ENCODE assay signal across 29 mouse cellular contexts in the genomic region with DNA sequence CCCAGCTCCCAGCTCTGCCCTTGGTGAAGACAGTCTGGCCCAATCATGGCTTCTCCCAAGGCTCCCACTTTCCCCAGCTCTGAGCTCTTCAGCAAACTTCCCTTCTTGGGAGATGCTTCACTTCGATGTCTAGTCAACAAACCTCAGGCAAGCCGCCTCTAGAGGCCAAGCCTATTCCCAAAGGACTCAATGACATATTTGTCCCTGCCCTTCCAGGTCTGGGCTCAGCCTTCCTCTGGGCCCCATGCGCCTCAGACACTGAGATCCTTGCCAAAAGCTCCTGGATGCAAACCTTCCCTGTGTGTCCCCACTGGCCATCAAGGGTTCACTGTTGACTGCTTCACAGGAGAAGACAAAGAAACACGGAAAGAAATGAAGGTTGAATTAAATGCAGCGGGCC. TPM values are rescaled to one million over a fixed set of nuclear protein-coding genes. Genes with fewer than 3 reads are reported as not detected.
DNase-seq lines count a peak whose midpoint lies in the region; ATAC-seq and TF ChIP-seq lines count a peak whose summit lies in the region.
"Had no signal": no experiment of that assay in that cellular context is flagged by ENCODE, and none has a peak within 500 bp of the region (broad histone marks: within the 10 kb centered on the region; RNA-seq: fewer than 3 reads in every experiment).

No protein-coding gene starts in this region.

- ATAC-seq in lung, embryonic 14.5 days (ENCODE audit: insufficient read depth), result no peak
- ATAC-seq in stomach, postnatal 0 days (ENCODE audit: low FRiP score, low TSS enrichment), result no peak
- ATAC-seq: forebrain, embryonic 15.5 days; inflammation-experienced regulatory T-cells, adult 6 months; midbrain, embryonic 16.5 days had no signal

- H3K27ac ChIP-seq in heart, embryonic 10.5 days, result peak overlapping the region; percentile 82; the same call in 1 of the 2 replicates
- peak overlapping the region; percentile 21; the same call in 1 of the 2 replicates for H3K27ac ChIP-seq in lung, embryonic 14.5 days (ENCODE audit: low read depth)
- 0 out of 2 replicates have a peak overlapping the region, but pooled peaks have one; percentile 8 for H3K27ac ChIP-seq in stomach, postnatal 0 days (replicated peaks)
- H3K27ac ChIP-seq: embryonic facial prominence, embryonic 13.5 days; forebrain, embryonic 10.5 days; forebrain, embryonic 15.5 days; hindbrain, embryonic 15.5 days; liver, embryonic 14.5 days had no signal

- H3K4me2 ChIP-seq in lung, embryonic 14.5 days, result no peak overlapping the region
- no peak overlapping the region for H3K4me2 ChIP-seq in stomach, postnatal 0 days (replicated peaks; ENCODE audit: low read depth)
- H3K4me2 ChIP-seq: embryonic facial prominence, embryonic 13.5 days; forebrain, embryonic 15.5 days; heart, embryonic 13.5 days; hindbrain, embryonic 15.5 days; stomach, embryonic 15.5 days had no signal

- H3K4me1 ChIP-seq in heart, embryonic 10.5 days, result peaks cover 100% of the 10 kb centered on the region
- H3K4me1 ChIP-seq in lung, embryonic 14.5 days (ENCODE audit: insufficient read depth), result peaks cover 76% of the 10 kb centered on the region
- H3K4me1 ChIP-seq in stomach, postnatal 0 days (replicated peaks; ENCODE audit: control insufficient read depth, insufficient read depth), result peaks cover 27% of the 10 kb centered on the region

- no peak for TF ChIP-seq EP300 in stomach, postnatal 0 days (optimal IDR thresholded peaks at IDR 0.05)

- 88% methylated on average over 5 of the region's 5 CpGs for WGBS in heart, embryonic 10.5 days
- 82% methylated on average over 5 of the region's 5 CpGs for WGBS in lung, embryonic 14.5 days
- WGBS in stomach, postnatal 0 days, result 84% methylated on average over 5 of the region's 5 CpGs

- peak; percentile 21 for DNase-seq in adrenal gland, postnatal 14 days
- no peak for DNase-seq in adrenal gland, adult (ENCODE audit: inconsistent age in 2 of 2, low spot score in 1 of 2)
- DNase-seq in heart, embryonic 10.5 days (ENCODE audit: low spot score), result no peak
- DNase-seq in heart, adult 8-10 months (ENCODE audit: low spot score), result no peak
- no peak for DNase-seq in lung, embryonic 14.5 days
- DNase-seq in lung, postnatal 14 days, result no peak
- no peak for DNase-seq in stomach, postnatal 0 days (ENCODE audit: low spot score)
- DNase-seq: adrenal gland, postnatal 25 days; cerebellum, adult 11-12 months; cerebellum, adult 9-11 months; embryo, embryonic 11 days; kidney, adult 11 months; kidney, postnatal 10 days; layer of hippocampus, adult 9-11 months; liver; lung, adult 2 months; right cerebral cortex, postnatal 25 days; thymus, postnatal 14 days had no signal

- no peak for TF ChIP-seq CTCF in lung, embryonic 14.5 days (IDR thresholded peaks at IDR 0.05; ENCODE audit: low read depth)
- no peak for TF ChIP-seq CTCF in stomach, postnatal 0 days (IDR thresholded peaks at IDR 0.05; ENCODE audit: low read depth)

- no peak overlapping the region for H3K4me3 ChIP-seq in heart, embryonic 10.5 days
- no peak overlapping the region for H3K4me3 ChIP-seq in lung, embryonic 14.5 days (ENCODE audit: low read depth, low read length)
- no peak overlapping the region for H3K4me3 ChIP-seq in stomach, postnatal 0 days (ENCODE audit: low read depth, low read length)
- H3K4me3 ChIP-seq: embryonic facial prominence, embryonic 13.5 days; forebrain, embryonic 10.5 days; forebrain, embryonic 15.5 days; heart, embryonic 13.5 days; hindbrain, embryonic 15.5 days; stomach, embryonic 15.5 days had no signal

- H3K36me3 ChIP-seq in heart, embryonic 10.5 days, result peaks cover 45% of the 10 kb centered on the region
- peaks cover 73% of the 10 kb centered on the region for H3K36me3 ChIP-seq in lung, embryonic 14.5 days (ENCODE audit: insufficient read depth)
- 0 out of 2 replicates have a peak, but pooled peaks cover 3% of the 10 kb centered on the region for H3K36me3 ChIP-seq in stomach, postnatal 0 days (ENCODE audit: control insufficient read depth, insufficient read depth, low read length)
- H3K36me3 ChIP-seq: forebrain, embryonic 15.5 days; G1E; hindbrain, embryonic 15.5 days had no signal

- no peak overlapping the region for H3K9ac ChIP-seq in lung, embryonic 14.5 days
- no peak overlapping the region for H3K9ac ChIP-seq in stomach, postnatal 0 days (ENCODE audit: low read length)
- H3K9ac ChIP-seq: embryonic facial prominence, embryonic 13.5 days; forebrain, embryonic 15.5 days; heart, embryonic 13.5 days; hindbrain, embryonic 15.5 days; liver, embryonic 14.5 days; stomach, embryonic 15.5 days had no signal

- no peaks in the 10 kb centered on the region for H3K27me3 ChIP-seq in heart, embryonic 10.5 days (ENCODE audit: insufficient read depth, poor library complexity, severe bottlenecking)
- H3K27me3 ChIP-seq in lung, embryonic 14.5 days (ENCODE audit: insufficient read depth, low read length), result no peaks in the 10 kb centered on the region
- no peaks in the 10 kb centered on the region for H3K27me3 ChIP-seq in stomach, postnatal 0 days (ENCODE audit: control insufficient read depth, insufficient read depth, low read length)
- H3K27me3 ChIP-seq: embryonic facial prominence, embryonic 13.5 days; forebrain, embryonic 15.5 days; heart, embryonic 13.5 days; hindbrain, embryonic 15.5 days; stomach, embryonic 15.5 days had no signal

- no peaks in the 10 kb centered on the region for H3K9me3 ChIP-seq in heart, embryonic 10.5 days
- H3K9me3 ChIP-seq in lung, embryonic 14.5 days (ENCODE audit: low read depth, low read length), result no peaks in the 10 kb centered on the region
- no peaks in the 10 kb centered on the region for H3K9me3 ChIP-seq in stomach, postnatal 0 days (ENCODE audit: control insufficient read depth, low read length)
- H3K9me3 ChIP-seq: embryonic facial prominence, embryonic 13.5 days; forebrain, embryonic 10.5 days; forebrain, embryonic 15.5 days; G1E; heart, embryonic 13.5 days; hindbrain, embryonic 15.5 days; stomach, embryonic 15.5 days had no signal

RNA-seq across cellular contexts. Expression of a gene that starts 10.6 kb away (rescaled TPM):
- total RNA-seq in adrenal gland, postnatal 14 days (2021), result 43.9 and 47.2 TPM in 2 replicates
- 7.9 and 10.1 TPM in 2 replicates for polyA plus RNA-seq in heart, embryonic 10.5 days (2016; fragmentation: Nextera tagmentation; extraction: Ambion mirVana)
- 10 to 100 TPM; 25.0 to 36.6 (median 28.1) TPM for total RNA-seq in heart, adult 8-10 months (2022)
- 18.5 and 22.5 TPM in 2 replicates for polyA plus RNA-seq in lung, embryonic 14.5 days (2014; fragmentation: Nextera tagmentation; extraction: Ambion mirVana)
- polyA plus RNA-seq in stomach, postnatal 0 days (2015; fragmentation: Nextera tagmentation; extraction: Ambion mirVana), result 2.2 and 2.7 TPM in 2 replicates
- total RNA-seq: neutrophil, adult 5-6 weeks had no signal
- polyA plus RNA-seq: inflammation-experienced regulatory T-cells, adult 6 months had no signal

RNA-seq across cellular contexts. Expression of a gene that starts 53.2 kb away (rescaled TPM):
- 2.4 and 4.8 TPM in 2 replicates for total RNA-seq in adrenal gland, postnatal 14 days (2021)
- polyA plus RNA-seq in heart, embryonic 10.5 days (2016; fragmentation: Nextera tagmentation; extraction: Ambion mirVana), result 0.97 and 1.2 TPM in 2 replicates
- total RNA-seq in heart, adult 8-10 months (2022), result 1 to 10 TPM; 2.7 to 4.0 (median 3.3) TPM
- polyA plus RNA-seq in lung, embryonic 14.5 days (2014; fragmentation: Nextera tagmentation; extraction: Ambion mirVana), result 9.4 and 10.9 TPM in 2 replicates
- polyA plus RNA-seq in stomach, postnatal 0 days (2015; fragmentation: Nextera tagmentation; extraction: Ambion mirVana), result 6.1 and 6.4 TPM in 2 replicates

RNA-seq across cellular contexts. Expression of a gene that starts 58.0 kb away (rescaled TPM):
- total RNA-seq in adrenal gland, postnatal 14 days (2021), result 3.1 and 5.8 TPM in 2 replicates
- polyA plus RNA-seq in heart, embryonic 10.5 days (2016; fragmentation: Nextera tagmentation; extraction: Ambion mirVana), result 4.4 and 5.3 TPM in 2 replicates
- 1 to 10 TPM; 3.8 to 4.1 (median 3.9) TPM for total RNA-seq in heart, adult 8-10 months (2022)
- 3.8 and 4.1 TPM in 2 replicates for polyA plus RNA-seq in lung, embryonic 14.5 days (2014; fragmentation: Nextera tagmentation; extraction: Ambion mirVana)
- polyA plus RNA-seq in stomach, postnatal 0 days (2015; fragmentation: Nextera tagmentation; extraction: Ambion mirVana), result 0.71 and 1.2 TPM in 2 replicates

Comparison
In these comparisons a context has a peak if more than half of its experiments do, and no peak if none do; other contexts are left out.
1. H3K27ac ChIP-seq: peak in every context shown above with its lines; median percentile 82 in heart, embryonic 10.5 days; 21 in lung, embryonic 14.5 days; 8 in stomach, postnatal 0 days.